Mouse (Mus musculus): Measurements from ENCODE around the gene Tceal5.

DNA sequence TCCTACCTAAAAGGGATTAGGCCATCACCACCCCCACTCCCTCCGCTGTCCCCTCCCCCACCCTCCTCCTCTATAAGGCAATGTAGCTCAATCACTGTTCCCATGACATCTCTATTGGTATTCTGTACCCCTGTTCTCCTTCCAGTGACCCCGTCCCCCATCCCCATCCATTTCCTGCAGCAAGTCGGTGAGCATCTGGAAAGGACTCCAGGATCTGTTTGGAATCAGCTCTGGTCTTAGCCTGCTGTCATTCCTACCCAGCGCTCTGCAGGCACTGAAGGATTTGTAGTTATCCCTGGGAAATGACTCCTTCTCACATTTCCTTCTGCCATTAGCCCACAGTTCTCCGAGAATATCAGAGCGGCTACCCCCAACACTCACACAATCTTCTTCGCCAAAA lies 419 bp downstream of the Tceal5 start:
- TF ChIP-seq CTCF (conservative IDR thresholded peaks at IDR 0.05; ENCODE audit: insufficient read depth, insufficient read length, low read depth, low read length) (no peak), POLR2A (IDR thresholded peaks at IDR 0.05; ENCODE audit: low read depth, low read length) (no peak)

Data from kidney, adult 2 months (tissue).